Mouse (Mus musculus) myocyte (in vitro differentiated cells): ENCODE results near the gene Fasn.
"Not testable (repeated sequence)": the region's sequence is repeated elsewhere in the genome, so short reads cannot be mapped to it uniquely, and the experiment has no call there.

Source experiments
- CEBPB ChIP-seq: IDR thresholded peaks from 2 replicates; pipeline ENCODE4 v1.6.1; 2011; ENCODE audit warnings: mild to moderate bottlenecking, moderate library complexity; ENCODE audit not compliant: poor library complexity, insufficient read depth, severe bottlenecking
- E2F4 ChIP-seq: IDR thresholded peaks from one replicate; pipeline ENCODE4 v1.6.1; 2011; ENCODE audit warnings: mild to moderate bottlenecking, control low read depth, moderate library complexity; ENCODE audit not compliant: insufficient read depth
- MAX ChIP-seq: IDR thresholded peaks from one replicate; pipeline ENCODE4 v1.6.1; 2011; ENCODE audit warnings: low read depth, mild to moderate bottlenecking, control low read depth
- MYOD1 ChIP-seq, 3 experiments: IDR thresholded peaks; one replicate each; pipeline ENCODE4 v1.6.1; 2011; ENCODE audit warnings: control low read depth in 2 of 3, low read depth in 2 of 3, mild to moderate bottlenecking in 2 of 3, moderate library complexity in 1 of 3; ENCODE audit not compliant: insufficient read length in 2 of 3, control insufficient read depth in 1 of 3
- MYOG ChIP-seq, 3 experiments: IDR thresholded peaks; one replicate each; pipeline ENCODE4 v1.6.1; 2011; ENCODE audit warnings: control low read depth in 2 of 3, low read depth in 2 of 3, mild to moderate bottlenecking in 2 of 3; ENCODE audit not compliant: insufficient read length in 2 of 3, control insufficient read depth in 1 of 3, insufficient read depth in 1 of 3
- POLR2A ChIP-seq: IDR thresholded peaks from one replicate; pipeline ENCODE4 v1.6.1; 2011; ENCODE audit warnings: low read depth, mild to moderate bottlenecking, control low read depth, moderate library complexity; ENCODE audit not compliant: insufficient read length
- POLR2AphosphoS2 ChIP-seq: IDR thresholded peaks from one replicate; pipeline ENCODE4 v1.6.1; 2011; ENCODE audit warnings: low read depth, control low read depth; ENCODE audit not compliant: insufficient read length
- REST ChIP-seq: IDR thresholded peaks from one replicate; pipeline ENCODE4 v1.6.1; 2011; ENCODE audit warnings: mild to moderate bottlenecking, control low read depth, moderate library complexity; ENCODE audit not compliant: insufficient read depth, insufficient read length
- SRF ChIP-seq: IDR thresholded peaks from one replicate; pipeline ENCODE4 v1.6.1; 2011; ENCODE audit warnings: low read depth; ENCODE audit not compliant: control insufficient read depth, insufficient read length
- TCF12 ChIP-seq: IDR thresholded peaks from one replicate; pipeline ENCODE4 v1.6.1; 2011; ENCODE audit warnings: mild to moderate bottlenecking, control low read depth; ENCODE audit not compliant: poor library complexity, insufficient read depth, severe bottlenecking
- TCF3 ChIP-seq: IDR thresholded peaks from one replicate; pipeline ENCODE4 v1.6.1; 2011; ENCODE audit warnings: low read depth, control low read depth; ENCODE audit not compliant: insufficient read length
- USF1 ChIP-seq: IDR thresholded peaks from one replicate; pipeline ENCODE4 v1.6.1; 2011; ENCODE audit warnings: low read depth, mild to moderate bottlenecking, control low read depth, moderate library complexity

GRCm38 (mm10) chr11:120781361-120781760 lies 43.0 kb downstream of the Fasn start:
- TF ChIP-seq MYOD1 (IDR thresholded peaks at IDR 0.05; ENCODE audit: control insufficient read depth in 1 of 3, insufficient read length in 2 of 3, low read depth in 2 of 3); POLR2A; TCF12; MAX; CEBPB; POLR2AphosphoS2; TCF3; SRF; USF1; E2F4; MYOG (IDR thresholded peaks at IDR 0.05; ENCODE audit: control insufficient read depth in 1 of 3, insufficient read depth in 1 of 3, insufficient read length in 2 of 3, low read depth in 2 of 3); REST: not testable (repeated sequence)
